Mouse (Mus musculus): ENCODE measurements around the gene Mrpl55. TPM values are rescaled to one million over a fixed set of nuclear protein-coding genes. Genes with fewer than 3 reads are reported as not detected.
A peak's percentile ranks its signal among the peaks of the same experiment; 100 is the strongest.
"Not testable (repeated sequence)": the region's sequence is repeated elsewhere in the genome, so short reads cannot be mapped to it uniquely, and the experiment has no call there.

Mrpl55 gene
- polyA plus RNA-seq, 1 experiment from 2014 or later, result 74.0 TPM

GRCm38 (mm10) chr11:59208153-59208831, 6.0 kb downstream of the Mrpl55 start, which contains the start of gene 2310033P09Rik:
Gene 2310033P09Rik (plus strand): TSS chr11:59208321.
- H3K9me3 ChIP-seq (ENCODE audit: low read length), result no peaks in the 10 kb centered on the region
- no peak; the same call in 1 of the 2 replicates for TF ChIP-seq CTCF (IDR thresholded peaks at IDR 0.05)
- H3K36me3 ChIP-seq (ENCODE audit: insufficient read depth, low read length), result peaks cover 24% of the 10 kb centered on the region; the same call in 1 of the 2 replicates
- peak; percentile 96 for DNase-seq (ENCODE audit: low spot score)
- peak within 1 kb of the TSS; percentile 84 for H3K4me2 ChIP-seq (replicated peaks; ENCODE audit: low read depth, low read length)
- peak within 1 kb of the TSS; percentile 97 for H3K27ac ChIP-seq (ENCODE audit: low read length)
- peak; percentile 90 for ATAC-seq
- H3K9ac ChIP-seq (replicated peaks; ENCODE audit: low read depth), result peak within 1 kb of the TSS; percentile 87
- H3K27me3 ChIP-seq (replicated peaks; ENCODE audit: insufficient read depth, low read length), result no peaks in the 10 kb centered on the region
- peak within 1 kb of the TSS; percentile 89 for H3K4me3 ChIP-seq (ENCODE audit: low read depth, low read length)
- under 1% methylated on average over 64 of the region's 67 CpGs for WGBS
- H3K4me1 ChIP-seq (ENCODE audit: insufficient read depth, low read depth, low read length), result peaks cover 5% of the 10 kb centered on the region; the same call in 1 of the 2 replicates

GRCm38 (mm10) chr11:59209003-59209441, 6.7 kb downstream of the Mrpl55 start:
- Histone ChIP-seq H3K9me3 (ENCODE audit: low read length) (no peaks in the 10 kb centered on the region), H3K27me3 (replicated peaks; ENCODE audit: insufficient read depth, low read length) (no peaks in the 10 kb centered on the region), H3K36me3 (ENCODE audit: insufficient read depth, low read length) (peaks cover 24% of the 10 kb centered on the region; the same call in 1 of the 2 replicates), H3K9ac (replicated peaks; ENCODE audit: low read depth) (peak overlapping the region; percentile 87), H3K4me3 (ENCODE audit: low read depth, low read length) (peak overlapping the region; percentile 89), H3K4me2 (replicated peaks; ENCODE audit: low read depth, low read length) (peak overlapping the region; percentile 84), H3K27ac (ENCODE audit: low read length) (peak overlapping the region; percentile 97), H3K4me1 (ENCODE audit: insufficient read depth, low read depth, low read length) (peaks cover 5% of the 10 kb centered on the region; the same call in 1 of the 2 replicates)
- ATAC-seq, result peak; percentile 77
- TF ChIP-seq CTCF (IDR thresholded peaks at IDR 0.05), result peak; percentile 83
- TF ChIP-seq EP300 (IDR thresholded peaks at IDR 0.05), result no peak
- 2% methylated on average over 18 of the region's 18 CpGs for WGBS
- DNase-seq (ENCODE audit: low spot score), result peak; percentile 90

DNA sequence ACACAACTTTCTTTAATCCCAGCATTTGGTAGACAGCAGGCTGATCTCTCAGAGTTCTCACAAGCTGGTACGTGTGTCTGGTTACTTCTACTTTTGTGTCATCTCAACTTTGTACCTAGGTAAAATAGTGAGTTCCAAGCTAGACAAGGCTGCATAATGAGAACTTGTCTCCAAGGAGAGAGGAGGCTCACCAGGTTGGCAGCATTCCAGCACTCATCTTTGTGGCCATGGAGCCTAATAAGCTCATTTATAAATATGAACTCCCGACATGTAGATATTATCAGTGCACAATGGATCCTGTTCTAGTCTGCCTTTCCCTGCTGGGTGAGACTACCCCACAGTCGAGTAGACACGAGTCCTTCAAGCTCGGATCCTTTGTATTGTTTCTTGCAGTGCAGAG, 7.3 kb downstream of the Mrpl55 start:
- no peak overlapping the region for H3K4me3 ChIP-seq (ENCODE audit: low read depth, low read length)
- H3K27ac ChIP-seq (ENCODE audit: low read length), result 0 out of 2 replicates have a peak overlapping the region, but pooled peaks have one; percentile 97
- ATAC-seq (no peak), DNase-seq (ENCODE audit: low spot score) (no peak)
- H3K27me3 ChIP-seq (replicated peaks; ENCODE audit: insufficient read depth, low read length), result no peaks in the 10 kb centered on the region
- peaks cover 24% of the 10 kb centered on the region; the same call in 1 of the 2 replicates for H3K36me3 ChIP-seq (ENCODE audit: insufficient read depth, low read length)
- 0 out of 2 replicates have a peak overlapping the region, but pooled peaks have one; percentile 84 for H3K4me2 ChIP-seq (replicated peaks; ENCODE audit: low read depth, low read length)
- H3K4me1 ChIP-seq (ENCODE audit: insufficient read depth, low read depth, low read length), result peaks cover 5% of the 10 kb centered on the region; the same call in 1 of the 2 replicates
- no peaks in the 10 kb centered on the region for H3K9me3 ChIP-seq (ENCODE audit: low read length)
- H3K9ac ChIP-seq (replicated peaks; ENCODE audit: low read depth), result no peak overlapping the region
- 54% methylated on average over 5 of the region's 5 CpGs for WGBS
- TF ChIP-seq EP300 (IDR thresholded peaks at IDR 0.05) (no peak), CTCF (IDR thresholded peaks at IDR 0.05) (no peak)

- Histone ChIP-seq H3K27ac (ENCODE audit: low read length) (no peak overlapping the region), H3K9ac (replicated peaks; ENCODE audit: low read depth) (no peak overlapping the region), H3K36me3 (ENCODE audit: insufficient read depth, low read length) (peaks cover 24% of the 10 kb centered on the region; the same call in 1 of the 2 replicates), H3K27me3 (replicated peaks; ENCODE audit: insufficient read depth, low read length) (no peaks in the 10 kb centered on the region), H3K4me1 (ENCODE audit: insufficient read depth, low read depth, low read length) (peaks cover 5% of the 10 kb centered on the region; the same call in 1 of the 2 replicates), H3K9me3 (ENCODE audit: low read length) (no peaks in the 10 kb centered on the region), H3K4me3 (ENCODE audit: low read depth, low read length) (no peak overlapping the region), H3K4me2 (replicated peaks; ENCODE audit: low read depth, low read length) (no peak overlapping the region)
- DNase-seq (ENCODE audit: low spot score) (no peak), ATAC-seq (no peak)
- 71% methylated on average over 4 of the region's 4 CpGs for WGBS
- TF ChIP-seq CTCF (IDR thresholded peaks at IDR 0.05) (no peak), EP300 (IDR thresholded peaks at IDR 0.05) (no peak)
These were observed 7.7 kb downstream of the Mrpl55 start for GRCm38 (mm10) chr11:59210020-59210419.

DNA sequence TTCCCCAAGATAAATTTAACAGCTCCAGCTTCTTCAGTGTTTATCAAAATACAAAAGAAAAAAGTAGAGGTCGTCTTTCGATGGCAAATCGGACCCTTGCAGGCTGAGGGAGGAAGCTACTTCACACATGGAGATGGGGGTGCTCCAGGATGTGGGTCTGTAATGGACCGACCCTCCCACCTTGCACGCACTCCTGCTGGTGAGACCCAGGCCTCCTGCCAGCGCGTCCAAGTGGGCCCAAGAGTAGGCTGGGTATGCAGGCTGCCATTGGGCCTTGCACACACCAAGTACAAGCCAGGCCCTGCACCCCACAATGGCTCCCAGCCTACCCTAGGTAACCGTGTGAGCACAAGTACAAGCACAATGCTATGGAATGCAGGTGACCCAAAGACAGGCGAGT, 9.3 kb downstream of the Mrpl55 start:
- H3K27me3 ChIP-seq (replicated peaks; ENCODE audit: insufficient read depth, low read length); H3K9me3 ChIP-seq (ENCODE audit: low read length); H3K4me1 ChIP-seq (ENCODE audit: insufficient read depth, low read depth, low read length); H3K27ac ChIP-seq (ENCODE audit: low read length); H3K4me3 ChIP-seq (ENCODE audit: low read depth, low read length); DNase-seq (ENCODE audit: low spot score); ATAC-seq; H3K9ac ChIP-seq (replicated peaks; ENCODE audit: low read depth); H3K4me2 ChIP-seq (replicated peaks; ENCODE audit: low read depth, low read length): not testable (repeated sequence)
- WGBS, result 74% methylated on average over 7 of the region's 9 CpGs
- H3K36me3 ChIP-seq (ENCODE audit: insufficient read depth, low read length), result peaks cover 19% of the 10 kb centered on the region; the same call in 1 of the 2 replicates

GRCm38 (mm10) chr11:59212320-59212719, 10.0 kb downstream of the Mrpl55 start:
- peaks cover 19% of the 10 kb centered on the region; the same call in 1 of the 2 replicates for H3K36me3 ChIP-seq (ENCODE audit: insufficient read depth, low read length)
- 60% methylated on average over 12 of the region's 12 CpGs for WGBS
- H3K4me2 ChIP-seq (replicated peaks; ENCODE audit: low read depth, low read length); H3K9ac ChIP-seq (replicated peaks; ENCODE audit: low read depth); DNase-seq (ENCODE audit: low spot score); ATAC-seq; H3K4me3 ChIP-seq (ENCODE audit: low read depth, low read length); H3K4me1 ChIP-seq (ENCODE audit: insufficient read depth, low read depth, low read length); H3K9me3 ChIP-seq (ENCODE audit: low read length); H3K27ac ChIP-seq (ENCODE audit: low read length); H3K27me3 ChIP-seq (replicated peaks; ENCODE audit: insufficient read depth, low read length): not testable (repeated sequence)

Measured in lung, postnatal 0 days (tissue).